Mouse (Mus musculus) left cerebral cortex, postnatal 25 days (tissue): Measurements from ENCODE around the gene Erlin1. TPM values are rescaled to one million over a fixed set of nuclear protein-coding genes. Genes with fewer than 3 reads are reported as not detected.

Experiments used
- DNase-seq, 2 experiments: peaks; one replicate each; pipeline ENCODE4 v3.0.0; 2022; ENCODE audit warnings: low spot score in 2 of 2, mixed read lengths in 1 of 2
- intact Hi-C: fragments of 180-260 bp; cut with DNase I; formaldehyde crosslinking; loops from one replicate; pipeline ENCODE4 v1.15.1; 2025
- total RNA-seq, 2 experiments: library from RNA; stranded (reverse); gene quantifications; 2 replicates each; pipeline ENCODE4 v1.2.3; 2021

Erlin1 gene
- total RNA-seq, 2 experiments from 2014 or later, result 21.4 to 25.5 TPM

DNA sequence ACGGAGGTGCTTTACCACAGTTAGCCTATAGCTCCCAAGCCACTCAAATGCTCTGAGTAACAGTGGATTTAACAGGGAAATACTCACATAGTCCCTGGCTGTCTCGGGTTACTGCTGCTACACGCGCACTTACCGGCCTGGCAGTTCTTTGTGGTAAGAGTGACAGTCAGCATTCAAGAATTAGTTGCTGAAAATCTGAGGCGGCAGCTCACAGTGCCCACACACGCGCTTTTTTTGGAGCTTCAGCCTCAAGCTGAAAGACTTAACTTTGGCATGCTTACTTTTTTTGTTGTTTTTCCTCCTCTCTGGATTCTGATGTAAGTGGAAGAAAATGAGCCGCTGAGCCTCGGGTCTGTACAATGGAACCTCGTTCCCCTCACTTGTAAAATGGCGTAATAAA, 62.4 kb downstream of the Erlin1 start:
- peak; percentile 31 to 81 for DNase-seq
- intact Hi-C loops, result no loop called here

- intact Hi-C loops, result no loop called here
These were observed 64.6 kb downstream of the Erlin1 start for GRCm38 (mm10) chr19:44005025-44005424.

GRCm38 (mm10) chr19:44004261-44004660, 65.3 kb downstream of the Erlin1 start:
- intact Hi-C loops, result no loop called here
- no peak for DNase-seq

More at GRCm38 (mm10) chr19:44005025-44005424, 64.6 kb downstream of the Erlin1 start:
- DNase-seq, result no peak

DNA sequence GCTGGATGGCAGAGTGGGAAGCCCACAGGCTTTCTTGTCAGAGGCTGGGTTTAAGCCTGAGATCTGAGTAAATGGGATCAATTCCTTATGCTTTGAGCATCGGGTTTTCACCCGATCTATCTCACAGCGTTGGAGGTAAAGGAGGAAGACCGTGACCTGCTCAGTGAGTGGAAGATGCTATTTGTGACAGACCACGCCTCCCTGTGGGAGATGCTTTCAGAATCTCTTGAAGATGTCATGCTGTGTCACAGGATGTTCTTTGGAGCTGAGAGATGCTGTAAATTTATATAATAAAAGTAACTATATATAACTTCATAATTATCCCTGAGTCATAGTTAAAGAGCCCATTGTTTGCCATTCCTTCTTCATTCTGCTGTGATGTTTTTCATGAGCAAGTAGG, 68.9 kb downstream of the Erlin1 start:
- intact Hi-C loops, result no loop called here
- DNase-seq, result peak in 1 of 2 experiments; percentile 20

DNA sequence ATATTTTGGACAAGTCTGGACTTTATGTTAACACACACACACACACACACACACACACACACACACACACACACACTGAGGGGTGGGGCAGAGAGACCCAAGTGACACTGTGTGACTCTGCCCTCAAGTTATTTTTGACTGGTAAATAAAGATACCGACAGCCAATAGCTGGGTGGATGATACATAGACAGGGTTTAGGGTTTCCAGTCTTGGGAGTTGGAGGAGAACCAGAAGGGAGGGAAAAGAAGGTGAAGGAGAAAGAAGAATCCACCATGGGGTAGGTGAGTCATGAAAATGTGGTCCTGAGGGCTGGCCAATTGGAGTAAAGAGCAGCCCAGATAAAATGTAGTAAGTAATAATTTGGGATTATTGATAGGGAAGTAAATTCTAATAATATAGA, 69.5 kb downstream of the Erlin1 start:
- intact Hi-C loops, result no loop called here
- no peak for DNase-seq

- DNase-seq, result no peak
- intact Hi-C loops, result no loop called here
These were observed 70.6 kb downstream of the Erlin1 start for GRCm38 (mm10) chr19:43998802-43999527.

GRCm38 (mm10) chr19:43998101-43998500, 71.5 kb downstream of the Erlin1 start:
- peak; percentile 47 to 82 for DNase-seq
- intact Hi-C loops, result no loop called here

DNA sequence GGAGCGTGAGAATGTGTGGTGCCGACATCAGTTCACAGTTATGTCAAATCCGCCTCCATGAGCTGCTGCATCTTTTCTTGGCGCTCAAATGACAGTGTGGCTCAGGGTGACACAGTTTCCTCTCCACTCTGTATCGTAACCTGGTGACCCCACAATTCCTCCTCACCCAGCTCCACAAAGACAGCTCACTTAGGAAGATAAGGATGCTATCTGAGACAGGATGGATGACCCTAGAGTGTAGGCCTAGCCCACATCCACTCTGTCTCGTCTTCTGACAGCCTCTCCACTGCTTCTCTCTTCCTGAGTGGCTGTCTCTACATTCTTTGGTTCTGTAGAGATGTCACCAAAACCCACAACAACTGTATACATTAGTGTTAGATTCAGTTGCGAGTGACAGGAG, 74.2 kb downstream of the Erlin1 start:
- DNase-seq, result peak in 1 of 2 experiments; percentile 16
- intact Hi-C loops, result no loop called here

DNA sequence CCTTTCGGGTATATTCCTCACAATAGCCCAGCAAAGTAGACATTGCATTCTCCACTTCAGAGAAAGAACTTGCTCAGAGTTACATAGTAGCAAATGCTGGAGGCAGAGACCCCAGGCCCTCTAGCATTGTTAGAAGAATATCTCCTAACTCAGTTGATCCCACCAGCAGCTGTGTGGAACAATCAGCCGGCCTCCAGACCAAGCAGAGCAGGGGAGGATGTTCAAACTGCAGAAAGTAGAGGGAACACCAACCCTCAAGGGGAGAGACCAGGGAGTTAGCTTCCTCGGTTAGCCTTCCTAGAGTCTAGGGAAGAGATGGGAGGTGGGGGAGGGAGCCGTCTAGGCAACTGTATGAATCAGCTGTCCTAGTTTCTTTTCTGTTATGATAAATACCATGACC, 77.1 kb downstream of the Erlin1 start:
- no peak for DNase-seq

GRCm38 (mm10) chr19:43990362-43990761, 79.2 kb downstream of the Erlin1 start:
- DNase-seq, result no peak
- intact Hi-C loops, result no loop called here

More for the DNA sequence above, 77.1 kb downstream of the Erlin1 start:
- intact Hi-C loops, result no loop called here

- intact Hi-C loops, result no loop called here
- DNase-seq, result no peak
These were observed 83.4 kb downstream of the Erlin1 start, which contains the start of gene Cpn1 for GRCm38 (mm10) chr19:43986069-43986794. Gene Cpn1, minus strand, starts transcription at chr19:43986556.

Other genes starting within 250 kb of the Erlin1 start
- gene Dnmbp, start 129.6 kb downstream of the Erlin1 start, total RNA-seq, result 10 to 100 TPM in 1 of 2 experiments, 1 to 10 TPM in 1; 10.0 to 13.3 TPM
- gene Cpn1, start 83.2 kb downstream of the Erlin1 start, total RNA-seq, result under 1 TPM; 0.18 to 0.43 TPM
- under 1 TPM; 0.16 to 0.37 TPM for gene Cyp2c23, start 40.6 kb downstream of the Erlin1 start, total RNA-seq
- gene Chuk, start 37.7 kb upstream of the Erlin1 start, total RNA-seq, result 10 to 100 TPM; 42.2 to 54.8 TPM
- gene Cwf19l1, start 66.1 kb upstream of the Erlin1 start, total RNA-seq, result 10 to 100 TPM; 17.5 to 18.2 TPM
- 10 to 100 TPM; 62.9 to 65.0 TPM for gene Bloc1s2, start 76.7 kb upstream of the Erlin1 start, total RNA-seq
- gene Pkd2l1, start 122.7 kb upstream of the Erlin1 start, total RNA-seq, result under 1 TPM; 0.14 to 0.16 TPM
- gene Scd3, start 133.5 kb upstream of the Erlin1 start, total RNA-seq, result 1 to 10 TPM; 2.2 to 3.2 TPM
- gene Scd2, start 223.9 kb upstream of the Erlin1 start, total RNA-seq, result 100 to 1,000 TPM; 585 to 640 TPM